Mouse (Mus musculus) left cerebral cortex, adult 9 months (tissue): ENCODE results near the gene Carnmt1.

Source experiments
- DNase-seq, 2 experiments: peaks; one replicate each; pipeline ENCODE4 v3.0.0; 2022; ENCODE audit warnings: low spot score in 2 of 2

Carnmt1 gene

DNA sequence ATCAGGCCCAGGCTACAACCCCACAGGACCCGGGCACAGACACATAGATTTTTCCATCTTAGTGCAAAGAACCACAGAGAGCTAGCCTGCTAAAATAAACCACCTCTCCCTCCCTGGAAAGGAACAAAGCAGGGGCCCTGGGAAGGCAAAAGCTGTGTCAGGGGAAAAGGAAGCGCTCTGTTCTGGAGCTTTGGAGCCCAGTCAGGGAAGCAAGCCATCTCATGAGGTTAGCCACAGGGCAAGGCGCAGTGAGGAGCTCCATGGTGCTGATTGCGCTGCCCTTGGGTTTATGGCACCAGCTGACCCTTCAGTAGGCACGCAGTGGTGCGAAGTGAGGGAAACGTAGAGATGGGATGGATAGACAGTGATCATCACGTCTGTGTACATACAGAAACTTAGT lies 16.2 kb upstream of the Carnmt1 start:
- DNase-seq: no peak

DNA sequence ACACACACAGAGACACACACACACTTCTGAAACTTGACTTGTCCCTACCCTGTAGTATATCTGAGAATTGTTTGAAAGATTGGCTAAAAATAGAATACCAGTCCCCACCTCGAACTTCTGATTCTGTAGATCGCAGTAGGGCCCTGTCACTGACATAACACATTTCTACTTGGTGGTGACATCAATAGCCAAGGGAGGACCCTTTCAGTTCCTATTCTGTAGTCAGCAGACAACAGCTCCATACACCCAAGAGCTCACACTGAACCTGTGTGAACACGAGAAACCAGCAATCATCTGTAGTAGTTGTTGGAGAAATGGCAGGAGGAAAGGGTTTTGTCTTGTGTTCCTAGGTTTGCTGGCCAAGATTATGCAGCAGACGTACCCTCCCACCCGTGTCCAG lies 15.6 kb upstream of the Carnmt1 start:
- DNase-seq: no peak

DNA sequence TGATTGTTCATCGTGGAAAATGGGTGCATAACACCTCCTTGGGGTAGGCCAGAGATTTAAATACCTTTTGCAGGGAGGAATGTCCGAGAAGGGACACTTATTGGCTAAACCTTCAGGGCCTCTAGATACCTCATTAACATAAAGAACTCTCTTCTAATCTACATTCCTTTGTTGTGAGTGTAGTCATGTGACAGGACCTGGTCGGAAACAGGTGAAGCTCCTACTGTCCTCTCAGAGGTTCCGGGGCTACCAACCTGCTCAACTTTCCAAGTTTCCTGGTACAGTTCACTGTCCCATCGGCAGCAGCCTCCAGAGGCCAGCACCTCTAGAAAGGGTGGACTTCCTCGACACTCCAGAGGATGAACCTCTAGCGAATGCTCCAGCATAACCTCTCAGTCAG lies 14.6 kb upstream of the Carnmt1 start:
- no peak for DNase-seq

DNA sequence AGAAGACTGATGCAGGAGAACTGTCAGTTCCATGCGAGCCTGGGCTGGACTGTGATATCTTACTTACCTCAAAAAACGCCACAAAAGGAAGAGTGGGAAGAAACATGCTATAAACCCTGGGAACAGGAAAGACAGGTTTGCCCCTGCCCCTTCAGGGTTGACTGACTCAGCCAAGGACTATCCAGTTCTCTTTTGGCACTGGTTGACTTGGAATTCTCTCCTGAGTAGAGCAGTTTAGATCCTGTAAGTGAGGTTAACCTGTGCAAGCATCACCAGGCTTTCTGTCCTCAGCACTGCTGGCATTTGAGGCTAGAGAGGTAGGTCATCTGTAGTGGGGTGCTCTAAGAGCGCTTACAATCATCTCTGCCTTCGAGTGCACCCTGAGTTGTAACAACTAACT lies 12.1 kb upstream of the Carnmt1 start:
- DNase-seq: no peak

DNA sequence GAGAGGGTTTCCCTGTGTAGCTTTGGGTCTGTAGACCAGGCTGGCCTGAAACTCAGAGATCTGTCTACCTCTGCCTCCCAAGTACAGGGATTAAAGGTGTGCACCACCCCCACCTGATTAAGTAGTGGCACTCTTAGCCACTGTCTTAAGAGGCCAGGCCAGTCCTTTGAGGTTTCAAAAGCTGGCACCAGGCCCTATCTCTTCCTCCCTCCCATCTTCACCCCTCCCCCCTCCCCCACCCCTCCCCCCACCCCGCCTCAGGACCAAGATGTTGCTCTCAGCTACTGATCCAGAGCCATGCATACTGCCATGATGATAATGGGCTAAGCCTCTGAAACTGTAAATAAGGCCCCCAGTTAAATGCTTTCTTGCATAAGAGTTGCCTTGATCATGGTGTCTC lies 11.2 kb upstream of the Carnmt1 start:
- DNase-seq: no peak

DNA sequence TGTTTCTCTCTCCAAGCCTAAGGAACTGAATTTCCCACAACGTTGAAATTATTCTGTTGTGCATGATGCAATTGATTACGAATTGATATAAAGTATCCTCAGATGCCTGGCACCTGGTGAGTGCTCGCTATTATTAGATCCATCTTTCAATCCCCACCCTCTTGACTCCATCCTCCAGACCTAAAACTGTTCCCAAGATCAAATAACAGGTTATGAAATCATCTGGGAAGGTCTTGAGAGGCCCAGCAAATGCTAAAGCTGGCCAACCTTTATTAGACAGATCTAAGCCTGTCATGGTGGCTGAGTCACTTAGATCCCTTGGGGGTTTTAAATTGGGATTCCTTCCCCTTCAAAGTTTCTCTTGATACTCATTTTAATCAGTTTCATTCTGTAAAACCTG lies 10.1 kb upstream of the Carnmt1 start:
- DNase-seq: no peak

DNA sequence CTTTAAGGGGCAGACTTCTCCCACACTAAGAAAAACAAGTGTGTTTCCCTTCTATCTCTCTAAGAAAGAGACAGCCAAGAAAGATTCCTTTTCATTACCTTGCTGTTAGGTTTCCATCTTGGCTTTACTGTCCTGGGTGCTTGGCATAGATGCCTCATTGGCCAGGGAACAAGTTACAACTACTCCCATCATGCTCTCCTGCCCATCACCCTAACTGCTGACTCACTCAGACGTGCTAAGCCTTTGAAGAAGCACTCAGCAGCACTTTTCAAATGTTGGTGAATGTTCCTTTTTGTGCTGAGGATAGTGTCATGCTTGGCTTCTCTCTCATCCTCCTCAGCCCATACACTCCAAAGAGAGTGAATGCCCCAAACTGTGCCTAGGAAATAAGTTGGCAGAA lies 8.9 kb upstream of the Carnmt1 start:
- no peak for DNase-seq

DNA sequence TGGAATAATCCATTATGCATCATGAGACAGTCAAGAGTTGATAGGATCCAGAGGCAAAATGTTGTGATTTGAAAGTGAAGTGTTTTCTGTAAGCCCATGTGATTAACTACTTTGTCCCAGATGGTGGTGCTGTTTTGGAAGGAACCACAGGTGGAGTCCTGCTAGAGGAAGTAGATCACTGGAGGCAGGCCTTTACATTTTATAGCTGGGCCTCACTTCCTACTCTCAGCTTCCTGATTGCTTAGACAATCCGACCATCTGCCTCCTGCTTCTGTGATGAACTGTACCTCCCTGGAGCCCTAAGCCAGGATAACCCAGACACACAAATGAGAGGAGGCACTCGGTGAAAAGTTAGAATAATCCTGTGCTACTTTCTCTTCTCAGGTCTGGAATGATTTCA lies 6.7 kb upstream of the Carnmt1 start:
- DNase-seq: no peak

DNA sequence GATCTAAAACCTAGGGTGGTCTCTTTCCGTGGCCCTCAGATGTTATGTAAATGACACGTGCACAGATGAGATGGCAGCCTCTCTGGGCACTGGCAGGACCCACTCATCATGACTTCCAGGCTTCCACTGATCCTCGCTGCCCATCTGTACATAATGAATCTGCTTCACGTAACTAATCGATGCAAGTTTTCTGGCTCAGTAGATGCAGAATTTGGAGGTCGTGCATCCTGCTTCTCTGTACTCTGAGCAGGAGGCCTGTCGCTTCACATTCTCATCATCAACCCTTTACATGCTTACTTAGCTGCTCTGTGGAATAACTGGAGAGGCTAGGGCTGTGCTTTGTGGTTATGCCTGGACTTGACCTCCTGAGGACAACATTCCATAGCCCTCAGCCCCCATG lies 3.6 kb upstream of the Carnmt1 start:
- DNase-seq: no peak

DNA sequence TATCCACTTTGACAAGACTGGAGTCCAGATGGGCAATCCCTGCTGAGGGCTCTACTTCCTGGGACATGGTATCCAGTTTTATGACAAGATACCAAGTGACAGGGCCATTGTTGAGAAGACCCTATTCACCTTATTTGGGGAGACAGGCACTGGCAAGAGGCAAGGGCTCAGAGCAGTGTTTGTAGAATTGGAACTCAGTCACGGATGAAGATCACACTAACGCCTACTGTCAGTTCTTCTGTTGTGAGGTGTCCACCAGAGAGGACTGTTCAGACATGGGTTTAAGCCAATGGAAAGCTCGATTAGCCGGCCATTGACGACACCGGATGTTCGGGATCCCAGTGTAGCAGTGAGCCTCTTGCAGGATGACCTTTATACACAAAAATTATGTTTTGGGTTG lies 1.0 kb upstream of the Carnmt1 start:
- DNase-seq: no peak

DNA sequence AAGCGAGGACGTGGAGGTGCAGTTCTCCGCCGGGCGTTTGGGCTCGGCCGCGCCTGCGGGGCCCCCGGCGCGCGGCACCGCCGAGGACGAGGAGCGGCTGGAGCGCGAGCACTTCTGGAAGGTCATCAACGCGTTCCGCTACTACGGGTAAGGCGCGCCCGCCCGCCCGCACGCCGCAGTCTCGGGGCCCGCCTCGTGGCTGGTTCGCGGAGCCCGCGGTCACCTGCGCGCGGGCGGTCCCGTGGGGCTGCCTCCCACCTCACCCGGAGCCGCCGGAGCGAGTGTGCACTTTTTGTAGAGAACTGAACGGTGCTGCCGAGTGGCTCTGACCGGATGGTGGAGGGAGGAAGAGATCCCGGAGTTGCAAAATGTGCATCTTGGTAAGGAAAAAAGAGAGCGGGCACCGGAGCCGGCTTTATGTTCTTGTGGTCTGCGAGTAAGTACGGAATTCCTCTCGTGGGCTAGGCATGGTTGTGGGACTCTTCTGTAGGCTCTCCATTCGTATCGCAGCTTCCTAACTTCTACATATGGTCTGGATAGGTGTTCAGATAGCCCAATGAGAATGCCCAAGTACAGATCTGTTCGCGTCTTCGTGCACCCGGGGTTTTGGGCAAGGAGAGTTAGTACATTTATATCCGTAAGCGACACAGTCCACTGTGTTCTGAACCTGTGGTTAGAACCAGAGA lies 635 bp downstream of the Carnmt1 start:
- peak in 1 of 2 experiments; percentile 48 for DNase-seq

DNA sequence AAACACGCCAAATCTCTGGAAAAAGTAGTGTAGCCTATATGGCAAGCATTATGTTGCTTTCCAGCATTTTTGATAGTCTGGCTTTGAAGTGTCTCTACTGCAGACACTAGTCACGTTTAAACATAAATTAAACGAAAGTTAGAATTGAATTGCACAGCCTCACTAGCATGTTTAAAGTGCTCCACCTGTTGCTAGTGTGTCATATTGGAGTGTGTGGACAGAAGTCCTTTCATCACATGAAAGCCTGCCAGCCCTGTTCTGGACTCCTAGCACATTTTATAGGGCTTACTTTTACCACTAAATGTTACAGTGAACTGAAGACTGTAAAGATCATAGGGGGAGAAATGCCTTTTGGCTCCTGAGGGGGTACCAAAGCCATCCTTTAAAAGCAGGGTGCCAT lies 1.9 kb downstream of the Carnmt1 start:
- DNase-seq: no peak

DNA sequence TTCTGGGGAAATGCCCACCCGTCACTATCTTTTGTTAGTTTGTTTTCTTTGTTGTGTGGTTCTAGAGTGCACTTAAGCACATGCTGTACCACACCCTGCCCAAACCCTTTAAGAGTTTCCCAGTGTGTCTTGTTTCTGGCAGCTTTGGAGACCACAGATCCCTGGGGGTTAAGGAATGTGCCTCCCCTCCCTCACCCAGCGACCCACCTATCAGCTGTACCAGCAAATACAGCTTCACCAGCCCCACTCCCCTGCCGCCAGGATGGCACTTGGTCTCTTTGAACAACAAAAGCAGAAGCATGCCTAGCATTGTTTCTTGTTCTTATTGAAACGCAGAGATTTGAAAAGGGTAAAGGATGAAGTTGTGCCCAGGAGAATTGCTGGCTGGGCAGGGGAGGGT lies 2.6 kb downstream of the Carnmt1 start:
- no peak for DNase-seq

DNA sequence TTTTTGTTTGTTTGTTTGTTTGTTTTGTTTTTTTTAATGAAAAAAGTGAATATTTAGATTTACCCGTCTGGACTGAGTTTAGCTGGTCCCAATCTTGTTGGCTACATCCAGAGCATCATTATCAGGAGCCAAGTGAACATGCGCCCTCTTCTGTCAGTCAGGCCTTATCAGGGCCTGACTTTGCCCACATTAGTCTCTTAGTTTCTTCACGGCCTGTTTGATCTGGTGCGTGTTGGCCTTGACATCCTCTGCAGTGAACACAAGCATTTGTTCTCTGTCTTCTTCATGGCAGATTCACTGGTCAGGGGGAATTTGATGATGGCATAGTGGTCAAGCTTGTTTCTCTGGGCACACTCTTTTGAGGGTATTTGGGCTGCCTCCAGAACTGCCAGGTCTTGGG lies 11.6 kb downstream of the Carnmt1 start:
- DNase-seq: no peak

DNA sequence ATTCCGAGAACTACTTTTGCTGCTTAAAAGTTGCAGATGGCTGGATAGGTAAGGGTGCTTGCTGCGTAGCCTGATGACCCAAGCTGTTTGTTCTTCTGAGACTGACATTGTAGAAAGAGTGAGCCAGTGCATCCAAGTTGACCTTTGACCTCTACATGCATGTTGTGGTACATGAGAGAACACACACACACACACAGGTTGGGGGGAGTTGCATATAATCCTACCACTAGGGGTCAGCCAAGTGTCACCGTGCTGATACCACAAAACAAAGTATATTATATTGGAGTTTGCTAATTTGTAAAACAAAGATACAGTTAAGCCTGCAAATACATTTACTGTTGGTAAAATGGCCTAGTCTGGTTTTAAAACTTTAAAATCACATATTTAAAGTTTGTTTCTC lies 17.0 kb downstream of the Carnmt1 start:
- no peak for DNase-seq

DNA sequence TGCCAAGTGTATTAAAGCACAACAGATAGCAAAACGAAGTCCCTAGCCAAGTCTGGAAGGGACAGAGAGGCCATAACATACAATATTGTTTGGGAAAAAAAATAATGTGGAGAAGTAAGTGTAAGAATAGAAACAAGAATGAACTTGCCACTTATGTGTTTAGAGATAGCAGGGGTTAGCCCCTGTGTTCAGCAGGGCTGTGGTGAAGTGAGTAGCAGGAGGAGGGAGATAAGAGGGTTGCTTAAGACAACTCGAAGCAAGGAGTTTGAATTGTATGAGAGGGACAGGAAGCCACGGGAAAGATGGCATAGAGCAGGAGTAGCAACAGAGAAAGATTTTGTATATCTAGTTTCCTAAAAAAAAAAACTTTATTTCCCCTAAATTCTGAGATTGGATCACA lies 21.6 kb downstream of the Carnmt1 start:
- DNase-seq: no peak

DNA sequence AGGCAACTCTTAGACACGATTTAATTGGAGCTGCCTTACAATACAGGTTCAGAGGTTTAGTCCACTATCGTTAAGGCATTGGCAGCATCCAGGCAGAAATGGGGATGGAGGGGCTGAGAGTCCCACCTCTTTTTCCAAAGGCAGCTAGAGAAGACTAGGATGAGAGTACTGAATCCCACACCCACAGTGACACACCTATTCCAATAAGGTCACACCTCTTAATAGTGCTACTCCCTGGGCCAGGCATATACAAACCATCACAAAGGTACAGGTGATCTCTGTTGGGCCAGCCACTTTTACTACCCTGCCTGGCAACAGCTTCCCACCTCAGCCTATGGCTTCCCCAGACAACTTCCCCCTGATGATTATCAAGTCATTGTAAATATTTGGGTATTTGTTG lies 22.2 kb downstream of the Carnmt1 start:
- no peak for DNase-seq

DNA sequence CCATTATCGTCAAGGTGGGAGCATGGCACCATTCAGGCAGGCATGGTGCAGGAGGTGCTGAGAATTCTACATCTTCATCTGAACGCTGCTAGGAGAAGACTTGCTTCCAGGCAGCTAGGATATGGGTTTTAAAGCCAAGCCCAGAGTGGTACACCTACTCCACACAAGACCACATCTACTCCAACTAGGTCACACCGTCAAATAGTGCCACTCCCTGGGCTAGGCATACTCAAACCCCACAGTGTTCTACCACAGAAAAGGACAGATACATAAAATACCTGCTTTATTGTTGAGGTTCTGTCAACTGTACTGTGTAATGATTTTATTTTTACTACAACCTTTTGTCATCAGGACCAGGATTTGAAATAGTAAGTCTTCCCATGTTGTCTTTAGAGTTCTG lies 24.6 kb downstream of the Carnmt1 start:
- DNase-seq: no peak

DNA sequence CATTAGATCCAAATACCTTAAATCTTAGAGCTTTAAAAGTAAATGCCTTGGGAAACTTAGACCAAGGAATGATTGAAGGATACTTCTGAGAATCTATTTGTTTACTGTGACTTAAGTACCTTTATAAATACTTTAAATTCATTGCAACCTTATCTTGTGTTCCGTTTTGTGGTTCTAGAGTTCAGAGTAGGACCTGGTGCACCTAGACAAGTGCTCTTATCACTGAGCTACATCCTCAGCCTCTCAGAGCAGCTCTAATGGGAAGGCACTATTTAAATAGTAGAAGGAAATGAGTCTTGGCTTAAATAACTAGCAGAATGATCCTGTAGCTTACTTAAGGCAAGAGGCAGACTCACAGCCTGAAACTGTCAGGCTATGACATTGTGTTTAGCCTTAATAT lies 25.0 kb downstream of the Carnmt1 start:
- no peak for DNase-seq

DNA sequence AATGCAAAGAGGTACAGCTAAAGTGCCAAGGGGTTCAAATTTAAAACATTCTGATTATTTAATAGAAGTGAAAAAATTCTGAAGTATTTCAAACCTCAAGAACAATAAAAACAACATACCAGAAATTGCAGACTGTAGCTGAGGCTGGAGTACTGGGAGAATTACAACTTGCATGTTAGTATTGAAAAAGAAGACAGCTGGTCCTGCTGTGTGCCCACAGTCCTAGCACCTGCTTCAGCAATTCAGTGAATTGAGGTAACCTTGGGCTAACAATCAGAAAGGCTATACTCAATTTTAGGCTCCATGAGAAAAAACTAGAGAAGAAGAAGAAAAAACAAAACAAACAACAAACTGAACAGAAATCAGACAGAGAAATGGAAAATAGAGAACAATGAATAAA lies 37.5 kb downstream of the Carnmt1 start:
- DNase-seq: no peak

DNA sequence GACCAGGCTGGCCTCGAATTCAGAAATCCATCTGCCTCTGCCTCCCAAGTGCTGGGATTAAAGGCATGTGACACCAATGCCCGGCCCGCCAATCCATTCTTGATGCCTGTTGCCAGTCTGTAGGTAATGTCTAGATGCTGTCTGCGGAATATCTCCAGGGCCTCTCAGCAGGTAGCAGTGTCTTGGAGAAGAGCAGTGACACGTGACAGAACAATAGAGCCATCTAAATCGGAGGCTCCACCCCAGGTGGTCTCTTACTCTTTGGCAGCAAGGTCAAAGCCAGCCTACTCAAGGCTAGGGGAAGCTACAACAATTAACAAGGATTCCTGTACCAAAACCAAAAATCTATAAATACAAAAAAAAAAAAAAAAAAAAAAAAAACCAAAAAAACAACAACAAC lies 40.3 kb downstream of the Carnmt1 start:
- DNase-seq: no peak

DNA sequence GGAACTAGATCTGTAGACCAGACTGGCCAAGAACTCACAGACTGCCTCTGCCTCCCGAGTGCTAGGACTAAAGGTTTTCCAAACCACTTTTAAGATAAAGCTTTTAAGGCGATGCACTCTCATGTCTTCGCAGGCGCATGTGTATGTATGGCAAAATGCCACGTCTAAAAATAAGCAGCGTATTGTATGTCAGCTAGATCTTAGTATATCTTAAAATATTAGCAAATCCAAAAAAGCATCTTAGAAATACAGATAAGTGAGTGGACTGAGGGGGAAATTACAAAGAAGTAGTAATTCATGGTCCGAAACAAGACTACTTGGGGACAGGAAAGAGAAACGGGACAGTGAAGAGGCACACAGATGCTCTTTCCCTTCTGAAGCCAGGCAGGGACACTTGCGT lies 41.0 kb downstream of the Carnmt1 start:
- DNase-seq: no peak

DNA sequence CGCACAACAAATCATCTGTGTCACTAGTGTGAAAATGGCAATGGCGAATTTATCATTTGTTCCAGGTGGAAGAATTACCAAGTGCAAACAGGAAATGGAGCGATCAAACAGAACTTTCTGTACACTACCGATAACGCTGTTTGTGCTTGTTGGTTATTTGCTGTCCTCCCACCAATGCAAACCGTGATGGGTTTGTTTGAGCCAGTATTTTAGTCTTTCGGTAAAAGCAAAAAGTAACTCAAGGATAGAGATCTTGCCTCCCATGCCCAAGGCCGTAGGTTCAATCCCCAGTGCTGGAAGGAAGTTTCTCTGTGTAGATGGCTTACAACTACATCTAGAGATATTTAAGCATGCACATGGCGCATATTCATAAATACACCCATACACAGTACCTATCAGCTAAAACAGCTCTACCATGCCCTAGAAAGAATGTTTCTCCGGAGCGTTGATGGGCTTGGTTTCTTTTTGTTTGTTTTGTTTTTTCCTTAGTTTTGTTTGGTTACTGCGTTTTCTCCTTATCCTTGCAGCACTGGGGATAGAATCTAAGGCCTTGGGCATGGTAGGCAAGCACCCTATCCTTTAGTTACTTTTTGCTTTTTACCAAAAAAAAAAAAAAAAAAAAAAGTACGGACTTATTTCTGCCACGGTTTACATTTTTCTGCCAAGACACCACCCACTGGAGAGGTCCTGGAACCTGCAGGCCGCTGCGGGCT lies 41.7 kb downstream of the Carnmt1 start:
- DNase-seq: no peak

DNA sequence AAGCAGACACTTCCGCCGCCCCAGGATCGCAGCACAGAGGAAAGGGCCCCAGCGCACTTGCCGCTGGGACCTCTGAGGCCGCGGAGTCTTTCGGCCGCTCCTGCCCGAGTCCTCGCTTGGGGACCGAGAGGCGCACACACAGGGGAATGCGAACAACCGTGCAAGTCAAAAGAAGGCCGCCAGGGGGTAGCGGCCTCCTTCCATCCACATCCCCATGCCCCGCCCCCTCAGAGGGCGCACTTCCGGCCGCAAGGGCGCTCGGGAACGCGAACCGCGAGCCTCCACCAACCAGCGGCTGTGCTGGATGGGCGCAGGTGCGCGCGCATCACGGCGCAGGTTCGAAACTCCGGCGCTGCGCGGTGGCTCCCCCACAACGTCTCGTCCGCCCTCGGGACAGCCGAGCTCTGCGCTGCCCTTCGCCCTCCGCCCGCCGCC lies 42.3 kb downstream of the Carnmt1 start, which contains the start of gene D030056L22Rik:
Gene D030056L22Rik, plus strand, starts transcription at position 328 of the 435 bp plus-strand sequence.
- DNase-seq: peak; percentile 89 to 97
